Mouse (Mus musculus) ES-Bruce4 (cell line): ENCODE results near the gene Cd4. TPM values are rescaled to one million over a fixed set of nuclear protein-coding genes. Genes with fewer than 3 reads are reported as not detected.

Experiments used
- H3K27ac ChIP-seq: 2 replicates; pipeline ENCODE4 v1.5.1; 2012; ENCODE audit warnings: low read length, inconsistent platforms; ENCODE audit not compliant: insufficient read depth
- H3K27me3 ChIP-seq: 2 replicates; pipeline ENCODE4 v1.6.1; 2012; ENCODE audit warnings: mild to moderate bottlenecking, low read length, inconsistent platforms; ENCODE audit not compliant: control insufficient read depth, poor library complexity, insufficient read depth, severe bottlenecking
- H3K36me3 ChIP-seq: 2 replicates; pipeline ENCODE4 v1.6.1; 2012; ENCODE audit warnings: inconsistent platforms, mild to moderate bottlenecking, low read length, moderate library complexity; ENCODE audit not compliant: control insufficient read depth, poor library complexity, insufficient read depth, severe bottlenecking
- H3K4me1 ChIP-seq: one replicate; pipeline ENCODE4 v1.8.1; 2011; ENCODE audit warnings: low read length; ENCODE audit not compliant: control insufficient read depth, insufficient read depth
- H3K4me3 ChIP-seq: 2 replicates; pipeline ENCODE4 v1.5.1; 2011; ENCODE audit warnings: low read depth, mild to moderate bottlenecking, low read length
- H3K9ac ChIP-seq: 2 replicates; pipeline ENCODE4 v1.6.1; 2012; ENCODE audit warnings: low read depth, mild to moderate bottlenecking, inconsistent platforms; ENCODE audit not compliant: poor library complexity, severe bottlenecking
- H3K9me3 ChIP-seq: replicated peaks from 2 replicates; pipeline ENCODE4 v1.6.1; 2012; ENCODE audit warnings: mild to moderate bottlenecking, low read length, inconsistent platforms; ENCODE audit not compliant: control insufficient read depth, poor library complexity, insufficient read depth, severe bottlenecking
- CTCF ChIP-seq: IDR thresholded peaks from one replicate; pipeline ENCODE4 v1.8.1; 2011; ENCODE audit warnings: low read depth, low read length
- EP300 ChIP-seq: IDR thresholded peaks from 2 replicates; pipeline ENCODE4 v1.6.1; 2011; ENCODE audit warnings: low read depth, low read length; ENCODE audit not compliant: insufficient read depth
- POLR2A ChIP-seq: IDR thresholded peaks from one replicate; pipeline ENCODE4 v1.8.1; 2011; ENCODE audit warnings: low read length; ENCODE audit not compliant: insufficient read depth
- polyA plus RNA-seq: library from polyadenylated mRNA; stranded (reverse); fragments of >200 nt; gene quantifications from 2 replicates; pipeline ENCODE4 v1.2.4, GENCODE M21; 2011; ENCODE audit warnings: low read depth; ENCODE audit not compliant: missing spikeins, insufficient read depth, insufficient read length

The Cd4 gene
- polyA plus RNA-seq: not detected in 2 replicates

DNA sequence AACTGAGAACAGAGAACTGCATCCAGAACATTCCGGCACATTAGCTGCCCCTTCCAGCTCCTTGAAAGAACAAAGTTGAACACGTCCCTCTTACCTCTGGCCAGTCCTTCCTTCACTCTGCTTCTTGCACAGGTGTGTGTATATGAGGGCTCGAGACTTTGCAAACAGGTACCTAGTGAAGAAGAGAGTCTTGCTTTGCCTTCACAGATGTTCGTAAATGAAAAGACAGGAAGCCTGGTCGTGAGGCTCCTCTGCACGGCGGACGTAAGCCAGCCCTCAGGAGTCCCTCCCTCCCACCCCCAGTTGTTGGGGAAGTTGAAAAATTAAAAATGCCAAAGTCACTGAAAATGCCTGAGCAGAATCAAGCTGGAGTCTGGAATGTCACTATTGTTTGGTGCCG lies at the start of gene Cd4:
Cd4 (minus strand) TSS at position 236 of the 400 bp plus-strand sequence.
- Histone ChIP-seq H3K4me1 (peaks cover 3% of the 10 kb centered on the region), H3K9ac (no peak within 1 kb of the TSS)
- no peak for TF ChIP-seq EP300
- TF ChIP-seq POLR2A: no peak
- no peak for TF ChIP-seq CTCF

DNA sequence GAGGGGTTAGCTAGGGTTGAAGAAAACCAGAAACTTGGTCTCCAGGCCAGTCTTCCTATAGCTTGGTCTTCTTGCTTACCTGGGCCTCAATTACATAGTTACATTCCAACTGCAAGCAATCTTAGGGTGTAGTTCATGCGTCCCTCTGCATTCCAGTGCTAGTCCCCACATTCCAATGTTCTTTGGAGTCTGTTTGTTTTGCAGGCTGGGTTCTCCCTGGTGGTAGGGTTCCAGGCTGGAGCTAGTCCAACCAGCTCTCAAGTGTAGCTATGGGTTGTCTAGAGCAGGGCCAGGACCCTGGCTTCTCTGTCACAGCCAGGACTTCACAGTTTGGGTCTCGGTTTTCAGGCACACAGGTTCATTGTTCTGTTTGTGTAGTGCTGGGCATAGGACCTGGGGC lies 49.5 kb upstream of the Cd4 start:
- H3K4me1 ChIP-seq: no peaks in the 10 kb centered on the region
- no peaks in the 10 kb centered on the region for H3K27me3 ChIP-seq
- peak overlapping the region; percentile 63 for H3K27ac ChIP-seq
- H3K9me3 ChIP-seq: no peaks in the 10 kb centered on the region
- H3K4me3 ChIP-seq: no peak overlapping the region
- no peak for TF ChIP-seq POLR2A
- no peak for TF ChIP-seq EP300
- no peak for TF ChIP-seq CTCF
- H3K9ac ChIP-seq: no peak overlapping the region
- peaks cover 31% of the 10 kb centered on the region for H3K36me3 ChIP-seq

More for the DNA sequence above, at the start of gene Cd4:
- no peaks in the 10 kb centered on the region for H3K27me3 ChIP-seq
- no peak within 1 kb of the TSS for H3K27ac ChIP-seq
- H3K9me3 ChIP-seq: no peaks in the 10 kb centered on the region; the same call in 1 of the 2 replicates
- no peak within 1 kb of the TSS for H3K4me3 ChIP-seq
- H3K36me3 ChIP-seq: no peaks in the 10 kb centered on the region

DNA sequence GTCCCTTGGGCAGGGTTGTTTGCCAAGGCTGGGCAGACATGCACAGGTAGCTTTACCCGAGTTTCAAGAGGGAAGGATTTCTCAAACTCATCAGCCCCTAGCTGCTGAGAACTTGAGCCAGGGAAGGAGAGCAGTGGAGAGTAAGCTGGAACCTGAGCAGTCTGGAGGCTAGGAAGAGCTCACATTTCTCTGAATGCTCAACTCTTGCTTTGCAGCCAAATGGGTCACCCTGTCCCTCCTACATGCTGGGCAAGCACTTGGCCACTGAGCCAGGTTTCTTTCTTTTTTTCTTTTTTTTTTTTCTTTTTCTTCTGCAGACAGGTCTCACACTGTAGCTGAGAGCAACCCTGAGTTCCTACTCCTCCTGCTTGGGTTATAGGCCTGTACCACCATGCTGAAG lies 48.7 kb upstream of the Cd4 start:
- H3K4me3 ChIP-seq: no peak overlapping the region
- no peak overlapping the region for H3K27ac ChIP-seq
- H3K36me3 ChIP-seq: peaks cover 31% of the 10 kb centered on the region
- H3K9me3 ChIP-seq: no peaks in the 10 kb centered on the region
- no peaks in the 10 kb centered on the region for H3K27me3 ChIP-seq
- no peaks in the 10 kb centered on the region for H3K4me1 ChIP-seq
- H3K9ac ChIP-seq: no peak overlapping the region
- no peak for TF ChIP-seq CTCF
- no peak for TF ChIP-seq POLR2A
- no peak for TF ChIP-seq EP300

DNA sequence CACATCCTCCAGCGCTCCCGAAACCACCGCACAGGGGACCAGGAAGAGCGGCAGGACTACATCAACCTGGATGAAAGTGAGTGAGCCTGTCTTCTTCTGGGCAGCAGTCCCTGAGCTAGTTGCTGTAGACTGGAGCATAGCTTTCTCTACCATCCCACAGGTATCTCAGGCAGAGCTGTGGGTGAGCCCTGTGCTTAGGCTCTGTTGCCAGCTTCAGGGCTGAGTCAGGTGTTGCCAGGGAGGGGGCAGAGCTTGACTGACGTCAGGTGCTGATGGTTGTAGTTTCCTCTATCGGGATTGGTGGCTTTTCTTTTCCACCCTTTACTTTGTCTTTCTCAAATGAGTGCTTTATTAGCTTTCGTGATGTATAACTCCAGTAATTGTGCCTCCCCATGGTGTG lies 46.6 kb upstream of the Cd4 start:
- Histone ChIP-seq H3K27ac (no peak overlapping the region), H3K36me3 (peaks cover 31% of the 10 kb centered on the region), H3K9ac (no peak overlapping the region), H3K9me3 (no peaks in the 10 kb centered on the region), H3K4me1 (no peaks in the 10 kb centered on the region), H3K4me3 (no peak overlapping the region), H3K27me3 (no peaks in the 10 kb centered on the region)
- TF ChIP-seq CTCF: no peak
- TF ChIP-seq POLR2A: no peak
- no peak for TF ChIP-seq EP300

GRCm38 (mm10) chr6:124933127-124933526 lies 45.1 kb upstream of the Cd4 start:
- Histone ChIP-seq H3K4me1 (no peaks in the 10 kb centered on the region), H3K4me3 (no peak overlapping the region), H3K36me3 (peaks cover 31% of the 10 kb centered on the region), H3K27me3 (no peaks in the 10 kb centered on the region), H3K9me3 (no peaks in the 10 kb centered on the region), H3K9ac (no peak overlapping the region), H3K27ac (no peak overlapping the region)
- TF ChIP-seq EP300: no peak
- no peak for TF ChIP-seq CTCF
- TF ChIP-seq POLR2A: no peak

- H3K9ac ChIP-seq: peak overlapping the region; percentile 92
- H3K4me3 ChIP-seq: peak overlapping the region; percentile 86
- H3K9me3 ChIP-seq: no peaks in the 10 kb centered on the region
- TF ChIP-seq EP300 (no peak), POLR2A (no peak), CTCF (no peak)
- H3K27me3 ChIP-seq: no peaks in the 10 kb centered on the region
- no peak overlapping the region for H3K27ac ChIP-seq
- peaks cover 31% of the 10 kb centered on the region for H3K36me3 ChIP-seq
- no peaks in the 10 kb centered on the region for H3K4me1 ChIP-seq
These were observed 44.3 kb upstream of the Cd4 start for GRCm38 (mm10) chr6:124932314-124932695.
